Mouse (Mus musculus) cerebellum, adult 11 months (tissue): ENCODE results near the gene Ube2v1.

Experiments used
- DNase-seq: peaks from one replicate; pipeline ENCODE4 v3.0.0; 2022

Gene Ube2v1

GRCm38 (mm10) chr2:167588774-167589577, 42.9 kb downstream of the Ube2v1 start:
- DNase-seq = no peak

GRCm38 (mm10) chr2:167586976-167587375, 44.9 kb downstream of the Ube2v1 start:
- no peak for DNase-seq

- DNase-seq = no peak
These were observed 45.9 kb downstream of the Ube2v1 start for GRCm38 (mm10) chr2:167586041-167586440.

- DNase-seq = no peak
These were observed 46.6 kb downstream of the Ube2v1 start for GRCm38 (mm10) chr2:167585273-167585672.

GRCm38 (mm10) chr2:167583161-167583952, 48.5 kb downstream of the Ube2v1 start:
- no peak for DNase-seq

- DNase-seq = no peak
These were observed 53.4 kb downstream of the Ube2v1 start for GRCm38 (mm10) chr2:167578521-167578920.

- DNase-seq = no peak
These were observed 54.6 kb downstream of the Ube2v1 start for GRCm38 (mm10) chr2:167577186-167577785.

- DNase-seq = no peak
These were observed 55.7 kb downstream of the Ube2v1 start for GRCm38 (mm10) chr2:167576121-167576620.

GRCm38 (mm10) chr2:167575581-167575980, 56.3 kb downstream of the Ube2v1 start:
- no peak for DNase-seq

- DNase-seq = no peak
These were observed 57.1 kb downstream of the Ube2v1 start for GRCm38 (mm10) chr2:167574814-167575213.

GRCm38 (mm10) chr2:167571442-167572220, 60.3 kb downstream of the Ube2v1 start:
- no peak for DNase-seq

- DNase-seq = no peak
These were observed 61.1 kb downstream of the Ube2v1 start for GRCm38 (mm10) chr2:167570815-167571214.

- DNase-seq = no peak
These were observed 61.8 kb downstream of the Ube2v1 start for GRCm38 (mm10) chr2:167569934-167570651.

- no peak for DNase-seq
These were observed 63.8 kb downstream of the Ube2v1 start for GRCm38 (mm10) chr2:167568112-167568511.

- DNase-seq = no peak
These were observed 66.2 kb downstream of the Ube2v1 start for GRCm38 (mm10) chr2:167565682-167566081.

- DNase-seq = no peak
These were observed 66.6 kb downstream of the Ube2v1 start for GRCm38 (mm10) chr2:167565312-167565656.

- no peak for DNase-seq
These were observed 67.2 kb downstream of the Ube2v1 start for GRCm38 (mm10) chr2:167564551-167565311.

GRCm38 (mm10) chr2:167563703-167564102, 68.2 kb downstream of the Ube2v1 start:
- no peak for DNase-seq

- no peak for DNase-seq
These were observed 68.9 kb downstream of the Ube2v1 start for GRCm38 (mm10) chr2:167563035-167563434.

GRCm38 (mm10) chr2:167562101-167562500, 69.8 kb downstream of the Ube2v1 start:
- DNase-seq = no peak

GRCm38 (mm10) chr2:167559413-167559812, 72.5 kb downstream of the Ube2v1 start:
- no peak for DNase-seq
